Mouse (Mus musculus): Measurements from ENCODE around the gene Dcaf12.

GRCm38 (mm10) chr4:41307406-41307805 lies 7.3 kb downstream of the Dcaf12 start:
- TF ChIP-seq CTCF (IDR thresholded peaks at IDR 0.05; ENCODE audit: extremely low read depth, insufficient read depth, low read length) (no peak), POLR2A (IDR thresholded peaks at IDR 0.05; ENCODE audit: extremely low read depth, insufficient read depth, low read length) (no peak)

Measured in cortical plate, adult 2 months (tissue).